ENCODE assay signal across 23 mouse cellular contexts in the genomic region with DNA sequence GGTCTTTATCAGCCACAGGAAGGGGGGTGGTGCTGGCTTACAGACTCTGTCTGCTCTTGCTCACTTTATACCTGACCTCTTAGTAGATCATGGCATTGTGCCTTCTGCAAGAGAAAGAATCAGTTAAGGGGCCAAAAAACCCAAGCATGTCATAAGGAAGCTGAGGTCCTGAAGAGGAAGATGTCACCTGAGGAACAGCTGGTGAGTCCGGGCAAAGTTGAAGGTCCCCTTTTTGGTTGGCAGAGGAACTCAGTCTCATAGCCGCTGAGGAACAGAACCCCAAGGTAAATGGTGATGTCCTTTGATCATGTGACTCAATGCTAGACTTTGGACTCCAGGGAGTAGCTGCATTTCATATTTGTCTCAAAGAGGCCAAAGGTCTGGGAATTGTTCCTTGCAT. TPM values are rescaled to one million over a fixed set of nuclear protein-coding genes. Genes with fewer than 3 reads are reported as not detected.
"Had no signal": no experiment of that assay in that cellular context is flagged by ENCODE, and none has a peak within 500 bp of the region (broad histone marks: within the 10 kb centered on the region; RNA-seq: fewer than 3 reads in every experiment).

No protein-coding gene starts in this region.

- H3K36me3 ChIP-seq: lung, embryonic 15.5 days; midbrain, embryonic 13.5 days; midbrain, embryonic 15.5 days; neural tube, embryonic 12.5 days; stomach, embryonic 15.5 days had no signal

- ATAC-seq: liver, postnatal 0 days; lung, postnatal 0 days; midbrain, embryonic 13.5 days; midbrain, embryonic 15.5 days had no signal

- H3K27ac ChIP-seq: lung, embryonic 15.5 days; macrophage; midbrain, embryonic 13.5 days; midbrain, embryonic 15.5 days; neural tube, embryonic 12.5 days; stomach, embryonic 15.5 days; stomach, postnatal 0 days had no signal

- H3K4me1 ChIP-seq: midbrain, embryonic 13.5 days; midbrain, embryonic 15.5 days; neural tube, embryonic 12.5 days; stomach, embryonic 15.5 days had no signal

- H3K4me2 ChIP-seq: lung, embryonic 15.5 days; midbrain, embryonic 11.5 days; midbrain, embryonic 13.5 days; midbrain, embryonic 15.5 days; neural tube, embryonic 12.5 days; stomach, embryonic 15.5 days had no signal

- H3K9me3 ChIP-seq: lung, embryonic 15.5 days; megakaryocyte, embryonic 14.5 days; midbrain, embryonic 13.5 days; midbrain, embryonic 15.5 days; neural tube, embryonic 12.5 days; stomach, embryonic 15.5 days had no signal

- H3K27me3 ChIP-seq: lung, embryonic 15.5 days; megakaryocyte, embryonic 14.5 days; midbrain, embryonic 13.5 days; midbrain, embryonic 15.5 days; neural tube, embryonic 12.5 days; stomach, embryonic 15.5 days had no signal

- DNase-seq: liver, postnatal 0 days; lung, adult 2 months; lung, postnatal 14 days; lung, postnatal 36 days; retina, postnatal 1 day; right cerebral cortex, adult 18-20 months; right cerebral cortex, postnatal 25 days; right cerebral cortex, postnatal 4 days; spleen, adult 18-20 months; thymus, adult 2 months; thymus, postnatal 25 days; thymus, postnatal 4 days had no signal

- H3K4me3 ChIP-seq: lung, embryonic 15.5 days; megakaryocyte, embryonic 14.5 days; midbrain, embryonic 13.5 days; midbrain, embryonic 15.5 days; neural tube, embryonic 12.5 days; stomach, embryonic 15.5 days had no signal

- H3K9ac ChIP-seq: liver, postnatal 0 days; lung, embryonic 15.5 days; midbrain, embryonic 13.5 days; midbrain, embryonic 15.5 days; neural tube, embryonic 12.5 days; stomach, embryonic 15.5 days had no signal

RNA-seq across cellular contexts. Expression of a gene that starts 57.0 kb away (rescaled TPM):
- polyA plus RNA-seq: neural tube, embryonic 14.5 days had no signal
